Mouse (Mus musculus): ENCODE measurements around the gene Ltk. TPM values are rescaled to one million over a fixed set of nuclear protein-coding genes. Genes with fewer than 3 reads are reported as not detected.

The Ltk gene
- total and polyA plus RNA-seq, 2 experiments from 2014 or later, result 2.0 to 8.5 TPM

GRCm38 (mm10) chr2:119707676-119708075 is 52.6 kb downstream of the Ltk start:
- no peak for TF ChIP-seq CTCF (IDR thresholded peaks at IDR 0.05; ENCODE audit: low read depth)
- ATAC-seq, result no peak
- WGBS, result 87% methylated on average over 3 of the region's 3 CpGs

GRCm38 (mm10) chr2:119703171-119703570 is 57.1 kb downstream of the Ltk start:
- Histone ChIP-seq H3K4me2 (ENCODE audit: low read depth, low read length) (no peak overlapping the region), H3K27ac (no peak overlapping the region), H3K4me1 (ENCODE audit: insufficient read depth, low read length) (no peaks in the 10 kb centered on the region), H3K27me3 (ENCODE audit: insufficient read depth, low read length) (no peaks in the 10 kb centered on the region), H3K4me3 (ENCODE audit: low read length) (no peak overlapping the region), H3K9ac (replicated peaks; ENCODE audit: low read length) (no peak overlapping the region), H3K36me3 (ENCODE audit: insufficient read depth, low read length) (peaks cover 28% of the 10 kb centered on the region), H3K9me3 (ENCODE audit: low read length) (no peaks in the 10 kb centered on the region)
- 93% methylated on average over 2 of the region's 2 CpGs for WGBS
- TF ChIP-seq CTCF (IDR thresholded peaks at IDR 0.05; ENCODE audit: low read depth), result no peak
- ATAC-seq (no peak), DNase-seq (ENCODE audit: low spot score) (no peak)

More at GRCm38 (mm10) chr2:119707676-119708075, 52.6 kb downstream of the Ltk start:
- no peaks in the 10 kb centered on the region for H3K4me1 ChIP-seq (ENCODE audit: insufficient read depth, low read length)
- peaks cover 34% of the 10 kb centered on the region for H3K36me3 ChIP-seq (ENCODE audit: insufficient read depth, low read length)
- no peak for DNase-seq (ENCODE audit: low spot score)
- H3K9ac ChIP-seq (replicated peaks; ENCODE audit: low read length), result no peak overlapping the region
- H3K27me3 ChIP-seq (ENCODE audit: insufficient read depth, low read length), result no peaks in the 10 kb centered on the region
- H3K4me3 ChIP-seq (ENCODE audit: low read length), result no peak overlapping the region
- H3K27ac ChIP-seq, result no peak overlapping the region
- no peak overlapping the region for H3K4me2 ChIP-seq (ENCODE audit: low read depth, low read length)
- H3K9me3 ChIP-seq (ENCODE audit: low read length), result no peaks in the 10 kb centered on the region

Other genes starting within 250 kb of the Ltk start
- gene Exd1, start 212.8 kb downstream of the Ltk start, total RNA-seq (2014; rRNA removed), result 0.83 and 1.2 TPM in 2 replicates
- 0.58 and 0.74 TPM in 2 replicates for gene Exd1, start 212.8 kb downstream of the Ltk start, polyA plus RNA-seq (2015; fragmentation: Nextera tagmentation; extraction: Ambion mirVana)
- gene Chp1, start 212.7 kb downstream of the Ltk start, total RNA-seq (2014; rRNA removed), result 49.2 and 54.8 TPM in 2 replicates
- gene Chp1, start 212.7 kb downstream of the Ltk start, polyA plus RNA-seq (2015; fragmentation: Nextera tagmentation; extraction: Ambion mirVana), result 51.4 and 52.4 TPM in 2 replicates
- gene Nusap1, start 142.1 kb downstream of the Ltk start, total RNA-seq (2014; rRNA removed), result 7.1 and 8.4 TPM in 2 replicates
- gene Nusap1, start 142.1 kb downstream of the Ltk start, polyA plus RNA-seq (2015; fragmentation: Nextera tagmentation; extraction: Ambion mirVana), result 13.3 and 13.8 TPM in 2 replicates
- gene Oip5, start 142.0 kb downstream of the Ltk start, total RNA-seq (2014; rRNA removed), result 5.8 and 6.2 TPM in 2 replicates
- 6.0 and 6.4 TPM in 2 replicates for gene Oip5, start 142.0 kb downstream of the Ltk start, polyA plus RNA-seq (2015; fragmentation: Nextera tagmentation; extraction: Ambion mirVana)
- 16.3 and 18.2 TPM in 2 replicates for gene Ndufaf1, start 97.6 kb downstream of the Ltk start, total RNA-seq (2014; rRNA removed)
- 45.5 and 50.2 TPM in 2 replicates for gene Ndufaf1, start 97.6 kb downstream of the Ltk start, polyA plus RNA-seq (2015; fragmentation: Nextera tagmentation; extraction: Ambion mirVana)
- 17.4 and 19.8 TPM in 2 replicates for gene Rtf1, start 85.4 kb downstream of the Ltk start, total RNA-seq (2014; rRNA removed)
- 58.9 and 64.9 TPM in 2 replicates for gene Rtf1, start 85.4 kb downstream of the Ltk start, polyA plus RNA-seq (2015; fragmentation: Nextera tagmentation; extraction: Ambion mirVana)
- gene Itpka, start 18.1 kb downstream of the Ltk start, total RNA-seq (2014; rRNA removed), result 5.8 and 8.5 TPM in 2 replicates
- gene Itpka, start 18.1 kb downstream of the Ltk start, polyA plus RNA-seq (2015; fragmentation: Nextera tagmentation; extraction: Ambion mirVana), result 3.3 and 3.5 TPM in 2 replicates
- 19.6 and 22.5 TPM in 2 replicates for gene Rpap1, start 27.1 kb upstream of the Ltk start, total RNA-seq (2014; rRNA removed)
- gene Rpap1, start 27.1 kb upstream of the Ltk start, polyA plus RNA-seq (2015; fragmentation: Nextera tagmentation; extraction: Ambion mirVana), result 11.2 and 11.9 TPM in 2 replicates
- 85.8 and 98.9 TPM in 2 replicates for gene Tyro3, start 37.3 kb upstream of the Ltk start, total RNA-seq (2014; rRNA removed)
- gene Tyro3, start 37.3 kb upstream of the Ltk start, polyA plus RNA-seq (2015; fragmentation: Nextera tagmentation; extraction: Ambion mirVana), result 26.5 and 26.6 TPM in 2 replicates
- 76.4 and 77.9 TPM in 2 replicates for gene Mga, start 136.8 kb upstream of the Ltk start, total RNA-seq (2014; rRNA removed)
- gene Mga, start 136.8 kb upstream of the Ltk start, polyA plus RNA-seq (2015; fragmentation: Nextera tagmentation; extraction: Ambion mirVana), result 11.4 and 12.6 TPM in 2 replicates
- 41.3 and 41.4 TPM in 2 replicates for gene Mapkbp1, start 212.3 kb upstream of the Ltk start, total RNA-seq (2014; rRNA removed)
- 5.3 and 5.5 TPM in 2 replicates for gene Mapkbp1, start 212.3 kb upstream of the Ltk start, polyA plus RNA-seq (2015; fragmentation: Nextera tagmentation; extraction: Ambion mirVana)

All from hindbrain, postnatal 0 days (tissue).